Mouse (Mus musculus) lung, postnatal 0 days (tissue): ENCODE results near the gene Tas1r1.

Experiments
- CTCF ChIP-seq: IDR thresholded peaks from 2 replicates; pipeline ENCODE4 v1.5.1; 2016; ENCODE audit warnings: antibody characterized with exemption, mild to moderate bottlenecking
- EP300 ChIP-seq: IDR thresholded peaks from 2 replicates; pipeline ENCODE4 v1.6.1; 2016; ENCODE audit warnings: antibody characterized with exemption, mild to moderate bottlenecking, control low read depth

DNA sequence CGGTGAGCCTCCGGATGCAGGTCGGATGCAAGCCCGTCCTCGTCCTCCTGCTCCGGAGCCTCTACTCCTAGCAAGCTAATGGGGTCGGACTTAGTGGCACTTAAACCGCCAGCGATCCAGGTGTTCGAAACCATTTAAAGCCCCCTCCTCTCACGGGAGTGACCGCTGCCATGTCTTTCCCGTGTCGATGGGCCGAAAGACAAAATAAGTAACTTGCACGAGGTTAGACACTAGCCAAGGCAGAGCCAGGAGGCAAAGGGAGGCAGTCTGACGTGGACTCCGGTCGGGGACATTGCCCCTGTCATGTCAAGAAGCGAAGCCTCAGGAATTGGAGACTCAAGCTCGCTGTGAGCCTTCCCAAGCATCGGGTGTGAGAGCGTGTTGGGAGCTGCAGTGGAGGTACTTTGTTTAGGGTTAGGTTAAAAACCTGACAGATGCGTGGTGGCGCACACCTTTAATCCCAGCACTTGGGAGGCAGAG lies 1.5 kb upstream of the Tas1r1 start:
- TF ChIP-seq CTCF: no peak
- no peak for TF ChIP-seq EP300
